In genomic region chr6:39372727-39373126, GRCm38 (mm10) we compare ENCODE assay signal across 9 mouse cellular contexts. TPM values are rescaled to one million over a fixed set of nuclear protein-coding genes. Genes with fewer than 3 reads are reported as not detected.
DNase-seq lines count a peak whose midpoint lies in the region; ATAC-seq and TF ChIP-seq lines count a peak whose summit lies in the region.
"Had no signal": no experiment of that assay in that cellular context is flagged by ENCODE, and none has a peak within 500 bp of the region (broad histone marks: within the 10 kb centered on the region; RNA-seq: fewer than 3 reads in every experiment).

No protein-coding gene starts in this region.

- WGBS in hindbrain, embryonic 14.5 days = 63% methylated on average over 7 of the region's 7 CpGs
- 59% methylated on average over 7 of the region's 7 CpGs for WGBS in hindbrain, embryonic 16.5 days
- 0% methylated on average over 7 of the region's 7 CpGs for WGBS in macrophage (ENCODE audit: missing documents)
- 70% methylated on average over 7 of the region's 7 CpGs for WGBS in forebrain, postnatal 0 days

- ATAC-seq in hindbrain, embryonic 14.5 days (ENCODE audit: low FRiP score) = no peak
- ATAC-seq in hindbrain, embryonic 16.5 days = no peak
- no peak for ATAC-seq in forebrain, postnatal 0 days

- no peak overlapping the region for H3K9ac ChIP-seq in hindbrain, embryonic 14.5 days
- no peak overlapping the region for H3K9ac ChIP-seq in hindbrain, embryonic 16.5 days (ENCODE audit: low read depth, low read length)
- no peak overlapping the region for H3K9ac ChIP-seq in forebrain, postnatal 0 days

- DNase-seq in hindbrain, embryonic 14.5 days (ENCODE audit: low spot score) = no peak
- peak; percentile 62 for DNase-seq in fibroblast of lung, adult 2 months (ENCODE audit: low read depth)
- peak; percentile 53 for DNase-seq in induced T-regulatory cell, adult 2 months (ENCODE audit: low read depth)
- DNase-seq in forebrain, postnatal 0 days = no peak
- DNase-seq in thymus, postnatal 10 days (ENCODE audit: low spot score in 2 of 2) = no peak
- DNase-seq in right cerebral cortex, postnatal 36 days (ENCODE audit: low spot score in 2 of 2) = no peak

- no peak overlapping the region for H3K4me3 ChIP-seq in hindbrain, embryonic 14.5 days (replicated peaks; ENCODE audit: low read length)
- H3K4me3 ChIP-seq in hindbrain, embryonic 16.5 days (ENCODE audit: low read length) = no peak overlapping the region
- no peak overlapping the region for H3K4me3 ChIP-seq in macrophage (ENCODE audit: inconsistent target)
- H3K4me3 ChIP-seq in forebrain, postnatal 0 days (ENCODE audit: low read depth, low read length) = no peak overlapping the region

- no peak overlapping the region for H3K4me2 ChIP-seq in hindbrain, embryonic 14.5 days (replicated peaks)
- H3K4me2 ChIP-seq in hindbrain, embryonic 16.5 days (ENCODE audit: low read length) = no peak overlapping the region
- no peak overlapping the region for H3K4me2 ChIP-seq in forebrain, postnatal 0 days (ENCODE audit: low read depth)

- peaks cover 20% of the 10 kb centered on the region; the same call in 1 of the 2 replicates for H3K4me1 ChIP-seq in hindbrain, embryonic 14.5 days (replicated peaks; ENCODE audit: control insufficient read depth, insufficient read depth, low read length)
- H3K4me1 ChIP-seq in hindbrain, embryonic 16.5 days (ENCODE audit: control insufficient read depth, insufficient read depth, low read depth, low read length) = peaks cover 12% of the 10 kb centered on the region
- H3K4me1 ChIP-seq in forebrain, postnatal 0 days (ENCODE audit: insufficient read depth) = no peaks in the 10 kb centered on the region

- no peaks in the 10 kb centered on the region for H3K36me3 ChIP-seq in hindbrain, embryonic 14.5 days (replicated peaks; ENCODE audit: control insufficient read depth, insufficient read depth)
- peaks cover 3% of the 10 kb centered on the region for H3K36me3 ChIP-seq in hindbrain, embryonic 16.5 days (ENCODE audit: control insufficient read depth, insufficient read depth, low read length)
- H3K36me3 ChIP-seq in macrophage (ENCODE audit: inconsistent target) = no peaks in the 10 kb centered on the region
- H3K36me3 ChIP-seq in forebrain, postnatal 0 days (ENCODE audit: insufficient read depth) = no peaks in the 10 kb centered on the region; the same call in 1 of the 2 replicates

- TF ChIP-seq CTCF in forebrain, postnatal 0 days (IDR thresholded peaks at IDR 0.05; ENCODE audit: low read depth) = no peak

- H3K27me3 ChIP-seq in hindbrain, embryonic 14.5 days (ENCODE audit: control insufficient read depth, insufficient read depth, low read length) = no peaks in the 10 kb centered on the region
- H3K27me3 ChIP-seq in hindbrain, embryonic 16.5 days (replicated peaks; ENCODE audit: control insufficient read depth, insufficient read depth, low read length) = no peaks in the 10 kb centered on the region
- H3K27me3 ChIP-seq in forebrain, postnatal 0 days (ENCODE audit: insufficient read depth, low read length) = no peaks in the 10 kb centered on the region

- 0 out of 2 replicates have a peak overlapping the region, but pooled peaks have one; percentile 20 for H3K27ac ChIP-seq in hindbrain, embryonic 14.5 days
- H3K27ac ChIP-seq in hindbrain, embryonic 16.5 days (ENCODE audit: low read depth, low read length) = no peak overlapping the region
- peak overlapping the region; percentile 89 for H3K27ac ChIP-seq in macrophage
- no peak overlapping the region for H3K27ac ChIP-seq in forebrain, postnatal 0 days (ENCODE audit: low read depth, low read length)

- H3K9me3 ChIP-seq in hindbrain, embryonic 14.5 days (ENCODE audit: control insufficient read depth, low read length) = no peaks in the 10 kb centered on the region
- H3K9me3 ChIP-seq in hindbrain, embryonic 16.5 days (ENCODE audit: control insufficient read depth, low read length) = no peaks in the 10 kb centered on the region
- no peaks in the 10 kb centered on the region for H3K9me3 ChIP-seq in forebrain, postnatal 0 days (ENCODE audit: low read length)

- H3K79me2 ChIP-seq in macrophage (ENCODE audit: inconsistent target) = peaks cover 79% of the 10 kb centered on the region

RNA-seq across cellular contexts. Expression of gene Slc37a3, which starts 4.7 kb away (rescaled TPM):
- 62.4 and 63.8 TPM in 2 replicates for polyA plus RNA-seq in hindbrain, embryonic 14.5 days (2014; fragmentation: Nextera tagmentation; extraction: Ambion mirVana)
- polyA plus RNA-seq in hindbrain, embryonic 16.5 days (2015; fragmentation: Nextera tagmentation; extraction: Ambion mirVana) = 57.9 and 60.1 TPM in 2 replicates
- 100 to 1,000 TPM in 10 of 26 experiments, 10 to 100 TPM in 16; 32.0 to 265 (median 86.3) TPM for total RNA-seq in macrophage (2018; cell fraction: chromatin; rRNA removed)
- 10 to 100 TPM in 25 of 26 experiments, 1 to 10 TPM in 1; 7.4 to 39.5 (median 16.4) TPM for total RNA-seq in macrophage (2018; cell fraction: cytosol; rRNA removed)
- 100 to 1,000 TPM in 7 of 26 experiments, 10 to 100 TPM in 19; 29.6 to 251 (median 52.5) TPM for total RNA-seq in macrophage (2018; cell fraction: nucleus; rRNA removed)
- 15.2 to 33.3 TPM (median 21.6 TPM) in 3 replicates for polyA plus RNA-seq in macrophage (2018)
- total RNA-seq in forebrain, postnatal 0 days (2014; rRNA removed) = 32.0 and 38.5 TPM in 2 replicates
- polyA plus RNA-seq in forebrain, postnatal 0 days (2015; fragmentation: Nextera tagmentation; extraction: Ambion mirVana) = 44.4 and 58.2 TPM in 2 replicates

RNA-seq across cellular contexts. Expression of gene Rab19, which starts 8.2 kb away (rescaled TPM):
- polyA plus RNA-seq in hindbrain, embryonic 14.5 days (2014; fragmentation: Nextera tagmentation; extraction: Ambion mirVana) = 0.17 and 0.40 TPM in 2 replicates
- polyA plus RNA-seq in hindbrain, embryonic 16.5 days (2015; fragmentation: Nextera tagmentation; extraction: Ambion mirVana) = 0.13 and 0.35 TPM in 2 replicates
- 10 to 100 TPM in 3 of 26 experiments, 1 to 10 TPM in 21, under 1 TPM in 2; 0.75 to 14.6 (median 3.3) TPM for total RNA-seq in macrophage (2018; cell fraction: chromatin; rRNA removed)
- 10 to 100 TPM in 8 of 26 experiments, 1 to 10 TPM in 18; 3.4 to 13.4 (median 8.6) TPM for total RNA-seq in macrophage (2018; cell fraction: cytosol; rRNA removed)
- total RNA-seq in macrophage (2018; cell fraction: nucleus; rRNA removed) = 10 to 100 TPM in 3 of 26 experiments, 1 to 10 TPM in 23; 1.6 to 16.4 (median 6.1) TPM
- 3.6 to 21.5 TPM (median 8.0 TPM) in 3 replicates for polyA plus RNA-seq in macrophage (2018)
- not detected in 2 replicates for total RNA-seq in forebrain, postnatal 0 days (2014; rRNA removed)
- 0.12 and 0.31 TPM in 2 replicates for polyA plus RNA-seq in forebrain, postnatal 0 days (2015; fragmentation: Nextera tagmentation; extraction: Ambion mirVana)
- total RNA-seq: left cerebral cortex, postnatal 10 days had no signal

RNA-seq across cellular contexts. Expression of gene Mkrn1, which starts 47.5 kb away (rescaled TPM):
- polyA plus RNA-seq in hindbrain, embryonic 14.5 days (2014; fragmentation: Nextera tagmentation; extraction: Ambion mirVana) = 247 and 275 TPM in 2 replicates
- polyA plus RNA-seq in hindbrain, embryonic 16.5 days (2015; fragmentation: Nextera tagmentation; extraction: Ambion mirVana) = 237 and 243 TPM in 2 replicates
- 100 to 1,000 TPM in 2 of 26 experiments, 10 to 100 TPM in 24; 34.5 to 123 (median 75.5) TPM for total RNA-seq in macrophage (2018; cell fraction: chromatin; rRNA removed)
- total RNA-seq in macrophage (2018; cell fraction: cytosol; rRNA removed) = 100 to 1,000 TPM in 22 of 26 experiments, 10 to 100 TPM in 4; 88.1 to 147 (median 115) TPM
- total RNA-seq in macrophage (2018; cell fraction: nucleus; rRNA removed) = 100 to 1,000 TPM in 4 of 26 experiments, 10 to 100 TPM in 22; 41.3 to 129 (median 78.9) TPM
- polyA plus RNA-seq in macrophage (2018) = 84.9 to 132 TPM (median 125 TPM) in 3 replicates
- 222 and 264 TPM in 2 replicates for total RNA-seq in forebrain, postnatal 0 days (2014; rRNA removed)
- polyA plus RNA-seq in forebrain, postnatal 0 days (2015; fragmentation: Nextera tagmentation; extraction: Ambion mirVana) = 199 and 217 TPM in 2 replicates

Comparison
In these comparisons a context has a peak if more than half of its experiments do, and no peak if none do; other contexts are left out.
1. H3K27ac ChIP-seq: peak in hindbrain, embryonic 14.5 days (single experiment) and macrophage (single experiment); none in hindbrain, embryonic 16.5 days (single experiment) and forebrain, postnatal 0 days (single experiment).
2. DNase-seq: peak in fibroblast of lung, adult 2 months (single experiment) and induced T-regulatory cell, adult 2 months (single experiment); none in hindbrain, embryonic 14.5 days (single experiment), forebrain, postnatal 0 days (single experiment), thymus, postnatal 10 days (0 of 2) and right cerebral cortex, postnatal 36 days (0 of 2).